Comparison of ENCODE assay signal across 9 mouse cellular contexts in the genomic region with DNA sequence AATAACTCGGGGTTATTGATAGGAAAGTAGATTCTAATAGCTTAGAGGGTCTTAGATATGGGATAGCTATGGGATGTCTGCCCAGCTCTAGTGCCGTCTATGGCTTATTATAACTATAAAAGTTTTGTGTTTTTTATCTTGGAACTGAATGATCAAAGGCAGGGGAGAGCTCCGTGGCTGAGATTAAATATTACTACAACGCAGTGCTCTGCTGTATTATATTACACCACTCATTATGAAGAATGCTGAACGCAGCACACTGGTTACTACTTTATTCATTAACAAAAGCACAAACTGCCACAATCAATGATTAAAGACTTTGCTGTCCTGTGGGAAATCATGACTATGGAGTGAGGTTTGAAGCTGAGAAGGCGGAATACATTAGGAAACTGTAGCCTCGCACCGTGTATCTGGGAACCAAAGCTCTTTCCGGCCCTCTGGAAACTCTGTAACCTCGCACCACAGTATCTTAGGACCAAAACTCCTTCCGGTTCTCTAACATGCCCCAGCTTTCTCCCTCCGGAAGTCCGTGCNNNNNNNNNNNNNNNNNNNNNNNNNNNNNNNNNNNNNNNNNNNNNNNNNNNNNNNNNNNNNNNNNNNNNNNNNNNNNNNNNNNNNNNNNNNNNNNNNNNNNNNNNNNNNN. TPM values are rescaled to one million over a fixed set of nuclear protein-coding genes. Genes with fewer than 3 reads are reported as not detected.
DNase-seq lines count a peak whose midpoint lies in the region; ATAC-seq lines count a peak whose summit lies in the region.
"Had no signal": no experiment of that assay in that cellular context is flagged by ENCODE, and none has a peak within 500 bp of the region (broad histone marks: within the 10 kb centered on the region; RNA-seq: fewer than 3 reads in every experiment).

No protein-coding gene starts in this region.

- H3K27ac ChIP-seq in forebrain, embryonic 16.5 days (ENCODE audit: low read length): no peak overlapping the region
- H3K27ac ChIP-seq in forebrain, embryonic 10.5 days: no peak overlapping the region
- H3K27ac ChIP-seq: limb, embryonic 13.5 days had no signal

- no peak overlapping the region for H3K9ac ChIP-seq in forebrain, embryonic 16.5 days (replicated peaks; ENCODE audit: low read depth, low read length)
- H3K9ac ChIP-seq: limb, embryonic 13.5 days had no signal

- 0 out of 2 replicates have a peak, but pooled peaks cover 2% of the 10 kb centered on the region for H3K4me1 ChIP-seq in forebrain, embryonic 16.5 days (replicated peaks; ENCODE audit: control insufficient read depth, insufficient read depth, low read length)
- H3K4me1 ChIP-seq in forebrain, embryonic 10.5 days: no peaks in the 10 kb centered on the region
- H3K4me1 ChIP-seq: limb, embryonic 13.5 days had no signal

- no peaks in the 10 kb centered on the region for H3K36me3 ChIP-seq in forebrain, embryonic 16.5 days (ENCODE audit: control insufficient read depth, insufficient read depth)
- no peaks in the 10 kb centered on the region for H3K36me3 ChIP-seq in forebrain, embryonic 10.5 days (replicated peaks)
- H3K36me3 ChIP-seq: limb, embryonic 13.5 days had no signal

- H3K27me3 ChIP-seq in forebrain, embryonic 16.5 days (replicated peaks; ENCODE audit: control insufficient read depth, insufficient read depth, low read length): no peaks in the 10 kb centered on the region
- no peaks in the 10 kb centered on the region for H3K27me3 ChIP-seq in forebrain, embryonic 10.5 days (ENCODE audit: poor library complexity, severe bottlenecking)
- H3K27me3 ChIP-seq: limb, embryonic 13.5 days had no signal

- DNase-seq in forebrain, embryonic 10.5 days (ENCODE audit: extremely low spot score, low spot score): no peak
- peak; percentile 35 for DNase-seq in testis, postnatal 14 days (ENCODE audit: low spot score)
- DNase-seq in testis, postnatal 10 days (ENCODE audit: low spot score): no peak
- DNase-seq in lung, postnatal 10 days: peak; percentile 68
- DNase-seq in c-Kit-positive CD71-positive TER-119-positive erythroid progenitor cells, embryonic 14.5 days (ENCODE audit: low spot score): no peak
- no peak for DNase-seq in MN1 (ENCODE audit: low spot score)

- 59% methylated on average over 13 of the region's 13 CpGs for WGBS in forebrain, embryonic 16.5 days
- WGBS in forebrain, embryonic 10.5 days: 77% methylated on average over 13 of the region's 13 CpGs

- no peaks in the 10 kb centered on the region for H3K9me3 ChIP-seq in forebrain, embryonic 16.5 days (ENCODE audit: control insufficient read depth, low read length)
- no peaks in the 10 kb centered on the region for H3K9me3 ChIP-seq in forebrain, embryonic 10.5 days
- H3K9me3 ChIP-seq: limb, embryonic 13.5 days had no signal

- no peak overlapping the region for H3K4me3 ChIP-seq in forebrain, embryonic 16.5 days (replicated peaks; ENCODE audit: low read length)
- no peak overlapping the region for H3K4me3 ChIP-seq in forebrain, embryonic 10.5 days
- H3K4me3 ChIP-seq: limb, embryonic 13.5 days had no signal

- no peak overlapping the region for H3K4me2 ChIP-seq in forebrain, embryonic 16.5 days (ENCODE audit: low read length)
- H3K4me2 ChIP-seq: limb, embryonic 13.5 days had no signal

- peak; percentile 40; the same call in 1 of the 2 replicates for ATAC-seq in forebrain, embryonic 16.5 days
- ATAC-seq in erythroid progenitor cell, adult 5-6 weeks (replicated peaks; ENCODE audit: low FRiP score, poor library complexity, severe bottlenecking): no peak

RNA-seq across cellular contexts. Expression of gene Fnbp1l, which starts 27.8 kb away (rescaled TPM):
- polyA plus RNA-seq in forebrain, embryonic 16.5 days (2015; fragmentation: Nextera tagmentation; extraction: Ambion mirVana): 269 and 295 TPM in 2 replicates
- polyA plus RNA-seq in forebrain, embryonic 10.5 days (2016; fragmentation: Nextera tagmentation; extraction: Ambion mirVana): 56.5 and 58.7 TPM in 2 replicates
- 0.36 and 4.2 TPM in 2 replicates for total RNA-seq in erythroid progenitor cell, adult 5-6 weeks (2015; ENCODE audit: low replicate concordance)
- 0.77 and 2.7 TPM in 2 replicates for total RNA-seq in erythroid progenitor cell, adult 5-6 weeks (2017; ENCODE audit: low replicate concordance)

Comparison
In these comparisons a context has a peak if more than half of its experiments do, and no peak if none do; other contexts are left out.
1. DNase-seq: peak in testis, postnatal 14 days (single experiment) and lung, postnatal 10 days (single experiment); none in forebrain, embryonic 10.5 days (single experiment), testis, postnatal 10 days (single experiment), c-Kit-positive CD71-positive TER-119-positive erythroid progenitor cells, embryonic 14.5 days (single experiment) and MN1 (single experiment).